Mouse (Mus musculus) hindbrain, postnatal 0 days (tissue): ENCODE results near the gene Padi1. TPM values are rescaled to one million over a fixed set of nuclear protein-coding genes. Genes with fewer than 3 reads are reported as not detected.

Source experiments
- ATAC-seq: fragments of 200-750 bp; cut with Nextera tagmentation; 2 replicates; pipeline ENCODE4 v1.8.0; 2017; ENCODE audit warnings: mild to moderate bottlenecking, moderate TSS enrichment, moderate library complexity
- DNase-seq: peaks from one replicate; pipeline ENCODE4 v3.0.0-alpha.2; 2015; ENCODE audit warnings: low spot score
- H3K27ac ChIP-seq: fragments of 300-500 bp; sonication (generic); 2 replicates; pipeline ENCODE4 v1.5.1; 2014; ENCODE audit warnings: mild to moderate bottlenecking
- H3K27me3 ChIP-seq: fragments of 300-500 bp; sonication (generic); 2 replicates; pipeline ENCODE4 v1.6.1; 2014; ENCODE audit warnings: low read length, mixed read lengths; ENCODE audit not compliant: insufficient read depth
- H3K36me3 ChIP-seq: fragments of 300-500 bp; sonication (generic); 2 replicates; pipeline ENCODE4 v1.6.1; 2014; ENCODE audit warnings: low read length, mixed read lengths; ENCODE audit not compliant: insufficient read depth
- H3K4me1 ChIP-seq: fragments of 300-500 bp; sonication (generic); 2 replicates; pipeline ENCODE4 v1.6.1; 2014; ENCODE audit warnings: antibody characterized with exemption, low read length, mixed read lengths; ENCODE audit not compliant: insufficient read depth
- H3K4me2 ChIP-seq: fragments of 300-500 bp; sonication (generic); 2 replicates; pipeline ENCODE4 v1.6.1; 2014; ENCODE audit warnings: low read depth, mild to moderate bottlenecking, low read length, moderate library complexity, mixed read lengths
- H3K4me3 ChIP-seq: fragments of 300-500 bp; sonication (generic); 2 replicates; pipeline ENCODE4 v1.5.1; 2014; ENCODE audit warnings: low read length
- H3K9ac ChIP-seq: fragments of 300-500 bp; sonication (generic); replicated peaks from 2 replicates; pipeline ENCODE4 v1.6.1; 2014; ENCODE audit warnings: mild to moderate bottlenecking, low read length, moderate library complexity, mixed read lengths
- H3K9me3 ChIP-seq: fragments of 300-500 bp; sonication (generic); 2 replicates; pipeline ENCODE4 v1.6.1; 2016; ENCODE audit warnings: low read length, mixed read lengths
- CTCF ChIP-seq: IDR thresholded peaks from 2 replicates; pipeline ENCODE4 v1.5.1; 2016; ENCODE audit warnings: antibody characterized with exemption, control low read depth, low read depth
- WGBS: fragments of 180-500 bp; shearing (Covaris S2); extraction: QIAGEN DNeasy Blood & Tissue Kit; methylation state at CpG from one replicate; pipeline ENCODE4 v1.1.7; 2014; 5-methylcytosine and 5-hydroxymethylcytosine counted together
- polyA plus RNA-seq: library from polyadenylated mRNA; unstranded; fragments of >200 nt; fragmentation: Nextera tagmentation; extraction: Ambion mirVana; gene quantifications from 2 replicates; pipeline ENCODE4 v1.2.1, GENCODE M21; 2015
- total RNA-seq: library from RNA; depleted of rRNA; stranded (reverse); fragments of >200 nt; gene quantifications from 2 replicates; pipeline ENCODE4 v1.2.3, GENCODE M21; 2014

Gene Padi1
- total and polyA plus RNA-seq, 2 experiments from 2014 or later = not detected

DNA sequence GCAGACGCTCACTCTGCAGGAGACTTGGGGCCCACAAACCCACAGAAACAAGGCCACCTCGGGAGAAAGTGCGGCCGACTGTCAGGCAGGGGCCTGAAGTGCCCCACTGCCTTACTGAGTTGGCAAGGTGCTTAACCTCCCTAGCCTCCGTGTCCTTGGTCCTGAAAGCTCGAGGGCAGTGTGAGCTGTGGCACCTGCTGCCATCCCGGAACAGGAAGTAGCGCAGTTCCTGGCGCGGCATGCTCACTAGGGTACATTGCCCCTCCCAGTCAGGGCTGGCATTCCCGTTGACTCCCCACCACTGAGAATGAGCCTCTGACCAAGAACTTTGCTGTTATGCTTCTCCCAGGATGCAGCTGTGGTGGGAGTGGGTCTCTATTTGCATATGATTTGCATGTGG is 19.6 kb downstream of the Padi1 start:
- H3K27me3 ChIP-seq = no peaks in the 10 kb centered on the region
- 52% methylated on average over 11 of the region's 11 CpGs for WGBS
- no peak overlapping the region for H3K9ac ChIP-seq
- H3K36me3 ChIP-seq = no peaks in the 10 kb centered on the region
- H3K4me3 ChIP-seq = no peak overlapping the region
- no peaks in the 10 kb centered on the region for H3K4me1 ChIP-seq
- H3K9me3 ChIP-seq = peaks cover 2% of the 10 kb centered on the region; the same call in 1 of the 2 replicates
- H3K4me2 ChIP-seq = no peak overlapping the region
- TF ChIP-seq CTCF = no peak
- no peak overlapping the region for H3K27ac ChIP-seq
- DNase-seq (no peak), ATAC-seq (no peak)

DNA sequence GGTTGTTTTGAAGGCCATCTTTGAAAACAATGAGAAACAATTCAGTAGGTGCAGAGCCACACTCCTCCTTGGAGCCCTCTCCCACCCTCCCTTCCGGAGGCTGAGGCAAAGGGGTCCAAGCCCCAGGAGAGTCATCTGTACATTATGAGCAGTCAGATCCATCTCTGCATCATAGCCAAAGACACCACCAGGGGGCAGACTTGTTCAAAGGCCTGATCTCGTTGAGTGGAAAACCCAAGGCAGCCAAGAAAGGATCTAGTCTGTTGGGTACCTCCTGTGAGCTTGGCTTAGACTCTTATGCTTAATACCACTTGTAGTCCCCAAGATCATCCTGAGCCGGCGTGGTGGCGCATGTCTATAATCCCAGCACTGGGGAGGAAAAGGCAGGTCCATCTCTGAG is 23.6 kb downstream of the Padi1 start:
- ATAC-seq = 0 out of 2 replicates have a peak, but pooled peaks have one; percentile 18

DNA sequence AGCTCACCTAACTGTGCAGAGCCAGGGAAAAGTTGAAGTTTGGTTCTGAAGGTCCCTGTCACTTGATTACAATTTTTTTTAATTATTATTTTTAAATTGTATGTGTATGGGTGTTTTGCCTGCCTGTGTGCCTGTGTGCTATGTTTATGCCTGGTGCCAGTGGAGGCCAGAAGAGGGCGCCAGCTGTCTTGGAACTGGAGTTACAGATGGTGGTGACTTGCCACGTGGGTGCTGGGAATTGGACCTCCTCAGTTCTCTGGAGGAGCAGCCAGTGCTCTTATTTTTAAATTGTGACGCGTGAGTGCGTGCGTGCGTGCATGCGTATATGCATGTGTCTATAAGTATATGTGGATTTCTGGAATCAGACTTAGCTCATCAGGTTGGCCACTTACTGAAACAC is 28.2 kb downstream of the Padi1 start:
- ATAC-seq = no peak
- no peaks in the 10 kb centered on the region for H3K4me1 ChIP-seq

More for the DNA sequence above, 23.6 kb downstream of the Padi1 start:
- no peak overlapping the region for H3K27ac ChIP-seq
- H3K4me1 ChIP-seq = no peaks in the 10 kb centered on the region
- no peak overlapping the region for H3K4me2 ChIP-seq
- WGBS = 66% methylated on average over 5 of the region's 5 CpGs
- no peaks in the 10 kb centered on the region for H3K36me3 ChIP-seq
- no peaks in the 10 kb centered on the region for H3K27me3 ChIP-seq
- peaks cover 2% of the 10 kb centered on the region; the same call in 1 of the 2 replicates for H3K9me3 ChIP-seq
- H3K4me3 ChIP-seq = no peak overlapping the region
- peak; percentile 67 for DNase-seq
- no peak overlapping the region for H3K9ac ChIP-seq
- peak; percentile 60 for TF ChIP-seq CTCF

DNA sequence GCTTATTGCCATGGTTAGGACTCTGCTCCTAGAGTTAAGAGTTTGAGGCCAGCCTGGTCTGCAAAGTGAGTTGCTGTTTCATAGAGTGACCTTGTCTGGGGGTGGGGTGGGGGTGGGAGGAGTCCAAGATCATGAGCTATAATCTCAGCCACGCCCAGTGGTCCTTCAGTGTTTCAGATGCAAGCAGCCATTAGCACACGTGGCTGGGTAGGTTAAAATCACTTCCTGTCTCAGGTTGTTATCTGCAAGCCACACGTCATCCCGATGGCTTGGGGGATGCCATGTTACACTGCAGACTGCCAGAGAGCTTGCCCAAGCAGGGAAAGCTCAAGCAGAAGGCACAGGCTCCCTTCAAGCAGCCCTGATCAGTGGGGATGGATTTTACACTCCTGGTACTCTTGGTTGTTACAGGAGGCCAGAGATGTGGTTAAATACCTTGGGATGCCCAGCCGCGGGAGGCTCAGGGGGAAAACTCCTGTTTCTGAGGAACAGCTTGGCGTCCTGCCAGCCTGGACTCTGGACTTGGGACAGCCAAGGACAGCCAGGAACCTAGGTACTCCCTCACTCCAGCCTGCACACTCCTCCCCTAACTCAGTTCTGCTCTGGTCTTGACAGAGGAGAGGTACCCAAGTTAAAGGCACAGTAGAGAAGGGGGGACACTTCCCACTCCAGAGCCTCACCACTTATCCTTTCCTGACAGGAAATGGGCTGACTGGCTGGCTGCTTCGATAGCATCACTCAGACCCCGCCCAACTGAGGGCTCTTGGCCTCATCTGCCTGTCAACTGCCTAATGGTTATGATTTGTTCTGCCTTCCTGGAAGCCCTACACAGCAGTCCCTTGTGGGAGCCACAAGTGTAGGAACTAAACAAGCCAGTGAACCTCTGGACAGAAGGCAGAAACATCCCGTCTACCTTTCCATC is 29.3 kb downstream of the Padi1 start:
- DNase-seq = no peak
- Histone ChIP-seq H3K9ac (no peak overlapping the region), H3K4me1 (no peaks in the 10 kb centered on the region), H3K4me2 (no peak overlapping the region), H3K27ac (no peak overlapping the region), H3K27me3 (no peaks in the 10 kb centered on the region), H3K4me3 (no peak overlapping the region), H3K36me3 (no peaks in the 10 kb centered on the region), H3K9me3 (no peaks in the 10 kb centered on the region)
- no peak for TF ChIP-seq CTCF
- no peak for ATAC-seq
- WGBS = 56% methylated on average over 10 of the region's 10 CpGs

More for the DNA sequence above, 28.2 kb downstream of the Padi1 start:
- Histone ChIP-seq H3K9ac (no peak overlapping the region), H3K4me3 (no peak overlapping the region), H3K27ac (no peak overlapping the region), H3K27me3 (no peaks in the 10 kb centered on the region), H3K36me3 (no peaks in the 10 kb centered on the region), H3K4me2 (no peak overlapping the region), H3K9me3 (no peaks in the 10 kb centered on the region)
- WGBS = 91% methylated on average over 8 of the region's 8 CpGs
- TF ChIP-seq CTCF = no peak
- DNase-seq = no peak

DNA sequence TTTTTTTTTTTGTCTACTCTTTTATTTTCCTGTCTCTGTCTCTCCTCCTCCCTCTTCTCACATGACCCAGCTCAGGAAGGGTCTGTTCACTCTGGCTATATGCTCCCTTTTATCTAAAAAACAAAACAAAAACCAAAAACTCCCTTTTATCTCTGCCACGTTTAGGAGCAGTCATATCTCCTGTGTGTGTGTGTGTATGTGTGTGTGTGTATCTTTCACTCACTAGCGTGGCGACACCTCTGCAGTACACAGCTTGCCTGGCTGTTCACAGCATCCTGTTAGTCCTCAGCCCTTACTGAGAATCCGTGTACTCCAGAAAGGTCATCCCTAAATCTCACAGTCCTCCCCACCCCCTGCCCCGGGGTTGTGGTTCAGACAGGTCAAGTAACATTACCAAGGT is 30.1 kb downstream of the Padi1 start:
- Histone ChIP-seq H3K27ac (no peak overlapping the region), H3K4me3 (no peak overlapping the region), H3K4me2 (no peak overlapping the region), H3K4me1 (no peaks in the 10 kb centered on the region), H3K9ac (no peak overlapping the region), H3K9me3 (no peaks in the 10 kb centered on the region), H3K36me3 (no peaks in the 10 kb centered on the region), H3K27me3 (no peaks in the 10 kb centered on the region)
- no peak for DNase-seq
- 74% methylated on average over 5 of the region's 5 CpGs for WGBS
- ATAC-seq = no peak
- TF ChIP-seq CTCF = no peak

DNA sequence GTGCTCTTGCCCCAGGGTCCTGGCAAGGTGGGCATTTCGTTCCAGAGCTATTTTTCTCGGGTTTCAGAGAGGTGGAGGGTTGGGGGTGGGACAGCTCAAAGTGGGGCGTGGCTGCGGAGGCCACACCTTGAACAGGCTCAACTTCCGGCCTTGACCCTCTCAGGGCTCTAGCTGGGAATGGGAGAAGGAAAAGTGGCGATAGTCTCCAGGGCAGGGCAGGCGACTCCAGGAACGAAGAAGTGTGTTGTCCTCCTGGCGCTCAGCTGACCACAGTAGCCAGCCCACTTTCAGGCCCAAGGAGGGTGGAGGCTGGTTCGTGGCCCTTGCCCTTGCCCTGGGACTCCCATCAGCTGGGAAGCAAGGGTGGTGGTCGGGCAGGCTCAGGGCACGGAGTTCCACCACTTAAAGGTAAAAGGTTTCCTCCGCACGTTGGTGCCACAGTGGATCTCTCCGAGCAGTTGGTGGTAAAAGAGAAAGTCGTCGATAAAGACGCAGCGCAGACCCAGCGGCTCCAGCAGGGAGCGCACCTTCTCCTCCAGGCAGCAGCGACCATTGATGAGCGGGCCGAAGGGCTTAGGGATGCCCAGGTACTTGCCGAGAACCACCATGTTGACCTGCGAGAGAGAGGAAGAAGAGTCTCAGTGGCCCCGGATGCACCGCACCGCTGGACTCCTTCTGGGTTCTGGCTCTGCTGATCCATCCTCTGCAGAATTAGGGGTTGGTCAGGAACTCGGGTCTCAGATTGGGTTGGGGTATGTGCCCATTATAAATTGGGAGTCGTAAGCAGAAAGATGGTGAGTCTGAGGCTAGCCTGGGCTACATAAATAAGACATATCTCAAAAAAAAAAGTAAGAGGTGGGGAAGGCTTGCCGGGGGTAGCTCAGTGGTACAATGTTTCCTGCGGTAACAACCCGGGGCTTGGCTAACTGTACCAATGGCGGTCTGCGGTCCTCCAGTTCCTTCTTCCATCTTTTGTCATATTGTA is 31.0 kb downstream of the Padi1 start:
- DNase-seq = no peak
- ATAC-seq = no peak
- WGBS = 33% methylated on average over 36 of the region's 36 CpGs
- Histone ChIP-seq H3K27ac (no peak overlapping the region), H3K9ac (no peak overlapping the region), H3K4me2 (peak overlapping the region; percentile 47), H3K36me3 (no peaks in the 10 kb centered on the region), H3K4me1 (no peaks in the 10 kb centered on the region), H3K27me3 (no peaks in the 10 kb centered on the region), H3K9me3 (no peaks in the 10 kb centered on the region), H3K4me3 (0 out of 2 replicates have a peak overlapping the region, but pooled peaks have one; percentile 4)
- peak; percentile 59 for TF ChIP-seq CTCF
